Mouse (Mus musculus): ENCODE data around the gene Megf8.

DNA sequence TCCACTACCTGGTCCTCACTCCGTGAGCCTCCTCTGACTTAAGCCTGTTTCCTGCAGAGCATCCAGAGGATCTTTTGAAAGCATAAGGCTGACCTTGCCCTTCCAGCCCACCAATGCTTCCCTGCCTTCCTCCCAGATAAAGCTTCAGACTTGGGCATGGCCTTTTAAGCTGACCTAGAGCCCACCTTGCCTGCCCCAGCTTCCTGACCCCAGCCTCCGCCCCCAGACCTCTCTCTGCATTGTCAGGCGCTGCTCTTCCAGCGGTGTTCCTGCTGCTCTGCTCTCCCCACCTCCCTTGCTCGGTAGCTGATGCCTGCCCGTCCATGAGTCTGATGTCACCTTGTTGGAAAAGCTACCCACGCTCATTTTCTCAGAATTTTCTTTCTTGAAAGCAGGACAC, 75.9 kb downstream of the Megf8 start:
- TF ChIP-seq CTCF (IDR thresholded peaks at IDR 0.05; ENCODE audit: extremely low read depth, insufficient read length, insufficient replicate concordance, low read depth, low read length) (no peak), POLR2A (IDR thresholded peaks at IDR 0.05; ENCODE audit: low read depth, low read length) (no peak)

Data from small intestine, adult 2 months (tissue).